Mouse (Mus musculus) frontal cortex, postnatal 25 days (tissue): ENCODE results near the gene Xlr4b.
"Not testable (repeated sequence)": the region's sequence is repeated elsewhere in the genome, so short reads cannot be mapped to it uniquely, and the experiment has no call there.

Experiments
- DNase-seq, 2 experiments: peaks; one replicate each; pipeline ENCODE4 v3.0.0; 2022; ENCODE audit warnings: low spot score in 2 of 2

The Xlr4b gene

DNA sequence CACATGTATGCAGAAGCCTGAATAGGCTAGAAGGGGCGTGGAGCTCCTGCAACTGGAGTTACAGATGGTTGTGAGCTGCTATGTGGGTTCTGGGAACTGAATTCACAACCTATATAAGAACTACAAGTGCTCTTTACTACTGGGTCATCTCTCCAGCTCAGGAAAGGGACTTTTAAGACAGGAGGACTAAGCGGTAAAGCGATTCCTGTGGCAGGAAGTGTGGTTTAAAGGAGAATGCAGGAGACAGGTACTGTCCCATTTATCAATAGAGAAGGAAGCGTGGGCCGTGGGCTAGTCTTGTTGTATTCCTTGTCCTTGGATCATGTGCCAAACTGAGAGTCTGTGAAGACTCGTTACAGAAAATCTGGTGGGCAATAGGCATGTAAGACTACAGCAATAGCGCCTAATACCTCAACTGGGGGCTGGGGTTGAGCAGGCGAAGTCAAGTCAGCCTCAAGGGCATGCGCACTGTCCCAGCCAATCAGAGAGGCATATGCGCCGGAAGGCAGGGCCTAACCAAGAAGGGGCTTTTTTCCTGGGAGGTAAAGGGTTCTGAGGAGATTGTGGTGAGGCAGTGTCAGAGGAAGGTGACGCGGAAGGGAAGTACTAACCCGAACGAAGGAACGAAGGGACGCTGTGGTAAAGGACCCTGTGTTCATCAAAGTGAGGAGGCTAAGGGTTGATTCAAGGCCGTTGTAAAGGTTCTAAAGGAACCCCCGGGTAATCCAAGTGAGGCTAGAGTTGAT is at the start of gene Xlr4b:
TSS of gene Xlr4b (plus strand) at position 515 of the 746 bp plus-strand sequence.
- DNase-seq, result not testable (repeated sequence)

- DNase-seq, result not testable (repeated sequence)
Measured at GRCm38 (mm10) chrX:73176889-73177288, 37.2 kb upstream of the Xlr4b start, which contains the start of gene Spin2d. Gene Spin2d, minus strand, starts transcription at chrX:73176989.

- not testable (repeated sequence) for DNase-seq
Measured at GRCm38 (mm10) chrX:73191934-73192333, 22.2 kb upstream of the Xlr4b start, which contains the start of gene Xlr3b. Gene Xlr3b, plus strand, starts transcription at chrX:73192207.

GRCm38 (mm10) chrX:73225365-73225764 is 11.2 kb downstream of the Xlr4b start:
- DNase-seq, result no peak

DNA sequence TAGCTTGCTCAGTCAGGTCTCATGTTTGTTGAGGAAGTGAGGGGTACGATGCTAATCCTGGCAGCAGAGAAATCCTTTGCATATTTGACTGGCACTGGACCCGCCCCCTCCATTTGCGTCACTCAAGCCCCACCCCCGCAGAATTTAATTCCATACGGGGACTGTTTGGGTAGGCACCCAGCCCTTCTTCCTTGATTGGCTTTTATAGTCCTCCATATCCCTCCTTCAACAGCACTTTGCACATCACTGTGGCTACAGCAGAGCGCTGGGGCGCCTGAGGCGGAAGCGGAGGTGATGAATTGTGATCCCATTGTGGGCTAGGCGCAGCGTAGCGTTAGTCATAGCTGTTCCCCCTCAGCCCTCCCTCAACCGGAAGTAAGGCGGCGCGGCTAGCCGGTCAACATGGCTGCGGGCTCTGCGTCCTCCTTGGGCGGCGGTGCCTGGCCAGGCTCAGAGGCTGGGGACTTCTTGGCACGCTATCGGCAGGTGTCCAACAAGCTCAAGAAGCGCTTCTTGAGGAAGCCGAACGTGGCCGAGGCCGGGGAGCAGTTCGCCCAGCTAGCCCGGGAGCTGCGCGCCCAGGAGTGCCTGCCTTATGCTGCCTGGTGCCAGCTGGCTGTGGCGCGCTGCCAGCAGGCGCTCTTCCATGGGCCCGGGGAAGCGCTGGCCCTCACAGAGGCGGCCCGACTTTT is 13.9 kb downstream of the Xlr4b start, which contains the start of gene F8a:
TSS of gene F8a (plus strand) at position 378 of the 692 bp plus-strand sequence.
- peak; percentile 48 to 54 for DNase-seq

- peak; percentile 16 to 25 for DNase-seq
Measured at GRCm38 (mm10) chrX:73228606-73229214, 14.6 kb downstream of the Xlr4b start.

- no peak for DNase-seq
Measured at GRCm38 (mm10) chrX:73229288-73229687, 15.2 kb downstream of the Xlr4b start.

DNA sequence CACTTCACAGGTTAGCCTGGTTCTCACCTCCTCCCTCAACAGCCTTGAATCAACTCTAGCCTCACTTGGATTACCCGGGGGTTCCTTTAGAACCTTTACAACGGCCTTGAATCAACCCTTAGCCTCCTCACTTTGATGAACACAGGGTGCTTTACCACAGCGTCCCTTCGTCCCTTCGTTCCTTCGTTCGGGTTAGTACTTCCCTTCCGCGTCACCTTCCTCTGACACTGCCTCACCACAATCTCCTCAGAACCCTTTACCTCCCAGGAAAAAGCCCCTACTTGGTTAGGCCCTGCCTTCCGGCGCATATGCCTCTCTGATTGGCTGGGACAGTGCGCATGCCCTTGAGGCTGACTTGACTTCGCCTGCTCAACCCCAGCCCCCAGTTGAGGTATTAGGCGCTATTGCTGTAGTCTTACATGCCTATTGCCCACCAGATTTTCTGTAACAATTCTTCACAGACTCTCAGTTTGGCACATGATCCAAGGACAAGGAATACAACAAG is 28.7 kb downstream of the Xlr4b start, which contains the start of gene Xlr4c:
TSS of gene Xlr4c (minus strand) at position 310 of the 505 bp plus-strand sequence.
- DNase-seq, result not testable (repeated sequence)

DNA sequence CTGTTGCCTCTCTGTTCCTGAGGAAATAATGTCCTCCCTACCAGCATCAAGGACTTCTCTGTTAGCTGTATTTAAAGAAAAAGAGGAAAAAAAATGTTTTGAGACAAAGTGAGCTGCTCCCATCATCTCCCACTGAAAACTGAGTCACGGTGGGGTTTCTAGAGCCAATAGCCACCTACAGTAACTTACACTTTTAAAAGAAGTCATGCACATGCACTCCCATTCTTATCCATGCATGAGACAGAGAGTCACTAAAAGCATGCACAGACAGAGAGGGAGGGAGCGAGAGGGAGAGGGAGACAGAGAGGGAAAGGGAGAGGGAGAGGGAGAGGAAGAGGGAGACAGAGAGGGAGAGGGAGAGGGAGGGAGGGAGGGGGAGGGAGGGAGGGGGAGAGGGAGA is 48.3 kb downstream of the Xlr4b start:
- not testable (repeated sequence) for DNase-seq

DNA sequence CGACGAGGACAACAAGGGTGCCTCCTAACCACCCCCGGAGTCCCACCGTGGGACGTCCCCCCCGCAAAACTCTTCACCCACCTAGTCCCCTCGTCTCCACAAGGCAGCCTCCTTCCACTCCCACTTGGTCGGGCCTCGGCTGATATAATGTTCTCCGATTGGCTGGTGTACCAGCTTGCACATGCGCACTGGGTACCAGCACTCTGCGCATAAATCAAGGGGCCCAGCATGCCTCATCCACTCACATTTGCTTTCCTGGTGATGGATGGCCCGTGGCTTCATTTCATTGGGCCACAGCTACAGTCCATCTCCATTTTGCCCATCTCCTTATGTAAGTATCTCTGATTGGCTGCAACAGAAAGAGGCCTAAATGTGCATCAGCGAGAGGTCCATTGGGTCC is 51.1 kb downstream of the Xlr4b start, which contains the start of gene Xlr3c:
TSS of gene Xlr3c (minus strand) at position 121 of the 400 bp plus-strand sequence.
- not testable (repeated sequence) for DNase-seq
